Mouse (Mus musculus) neural tube, embryonic 12.5 days (tissue): ENCODE results near the gene Utrn. TPM values are rescaled to one million over a fixed set of nuclear protein-coding genes. Genes with fewer than 3 reads are reported as not detected.

Experiments used
- ATAC-seq: fragments of 200-750 bp; cut with Nextera tagmentation; 2 replicates; pipeline ENCODE4 v1.8.0; 2017; ENCODE audit warnings: low read depth, mild to moderate bottlenecking, moderate TSS enrichment, moderate library complexity; ENCODE audit not compliant: low FRiP score
- H3K27ac ChIP-seq: fragments of 300-500 bp; sonication (generic); 2 replicates; pipeline ENCODE4 v1.5.1; 2016
- H3K27me3 ChIP-seq: fragments of 300-500 bp; sonication (generic); replicated peaks from 2 replicates; pipeline ENCODE4 v1.6.1; 2016; ENCODE audit warnings: mild to moderate bottlenecking
- H3K36me3 ChIP-seq: fragments of 300-500 bp; sonication (generic); 2 replicates; pipeline ENCODE4 v1.6.1; 2016; ENCODE audit warnings: mild to moderate bottlenecking
- H3K4me1 ChIP-seq: fragments of 300-500 bp; sonication (generic); 2 replicates; pipeline ENCODE4 v1.6.1; 2016
- H3K4me2 ChIP-seq: fragments of 300-500 bp; sonication (generic); replicated peaks from 2 replicates; pipeline ENCODE4 v1.6.1; 2016; ENCODE audit warnings: mild to moderate bottlenecking
- H3K4me3 ChIP-seq: fragments of 300-500 bp; sonication (generic); 2 replicates; pipeline ENCODE4 v1.5.1; 2016
- H3K9ac ChIP-seq: fragments of 300-500 bp; sonication (generic); 2 replicates; pipeline ENCODE4 v1.6.1; 2016; ENCODE audit warnings: mild to moderate bottlenecking
- H3K9me3 ChIP-seq: fragments of 300-500 bp; sonication (generic); 2 replicates; pipeline ENCODE4 v1.6.1; 2016; ENCODE audit warnings: mild to moderate bottlenecking
- WGBS: fragments of 180-500 bp; shearing (Covaris S2); methylation state at CpG from one replicate; pipeline ENCODE4 v1.1.7; 2016; 5-methylcytosine and 5-hydroxymethylcytosine counted together
- polyA plus RNA-seq: library from polyadenylated mRNA; unstranded; fragments of >200 nt; fragmentation: Nextera tagmentation; extraction: Ambion mirVana; gene quantifications from 2 replicates; pipeline ENCODE4 v1.2.1, GENCODE M21; 2016

Utrn gene
- polyA plus RNA-seq, 1 experiment from 2014 or later = 44.4 TPM

GRCm38 (mm10) chr10:12694774-12695173, 174.4 kb downstream of the Utrn start:
- no peak for ATAC-seq
- Histone ChIP-seq H3K4me3 (no peak overlapping the region), H3K27ac (no peak overlapping the region), H3K27me3 (no peaks in the 10 kb centered on the region), H3K9me3 (no peaks in the 10 kb centered on the region), H3K36me3 (0 out of 2 replicates have a peak, but pooled peaks cover 4% of the 10 kb centered on the region), H3K9ac (no peak overlapping the region), H3K4me1 (no peaks in the 10 kb centered on the region), H3K4me2 (no peak overlapping the region)
- 65% methylated on average over 6 of the region's 6 CpGs for WGBS

- 0 out of 2 replicates have a peak, but pooled peaks have one; percentile 41 for ATAC-seq
- H3K9ac ChIP-seq = no peak overlapping the region
- H3K27me3 ChIP-seq = no peaks in the 10 kb centered on the region
- H3K36me3 ChIP-seq = no peaks in the 10 kb centered on the region
- H3K4me3 ChIP-seq = no peak overlapping the region
- no peaks in the 10 kb centered on the region for H3K4me1 ChIP-seq
- no peak overlapping the region for H3K4me2 ChIP-seq
- no peaks in the 10 kb centered on the region for H3K9me3 ChIP-seq
- WGBS = 22% methylated on average over 5 of the region's 5 CpGs
- H3K27ac ChIP-seq = no peak overlapping the region
Observed at GRCm38 (mm10) chr10:12690601-12691000, 178.6 kb downstream of the Utrn start.

GRCm38 (mm10) chr10:12685683-12686082, 183.5 kb downstream of the Utrn start:
- H3K36me3 ChIP-seq = no peaks in the 10 kb centered on the region
- H3K4me3 ChIP-seq = no peak overlapping the region
- H3K4me1 ChIP-seq = no peaks in the 10 kb centered on the region
- H3K9me3 ChIP-seq = no peaks in the 10 kb centered on the region
- ATAC-seq = no peak
- H3K27me3 ChIP-seq = no peaks in the 10 kb centered on the region
- no peak overlapping the region for H3K9ac ChIP-seq
- no peak overlapping the region for H3K4me2 ChIP-seq
- no peak overlapping the region for H3K27ac ChIP-seq

GRCm38 (mm10) chr10:12684018-12684417, 185.1 kb downstream of the Utrn start:
- Histone ChIP-seq H3K36me3 (0 out of 2 replicates have a peak, but pooled peaks cover 4% of the 10 kb centered on the region), H3K27ac (no peak overlapping the region), H3K9me3 (no peaks in the 10 kb centered on the region), H3K4me2 (no peak overlapping the region), H3K27me3 (no peaks in the 10 kb centered on the region), H3K4me3 (no peak overlapping the region), H3K9ac (no peak overlapping the region), H3K4me1 (no peaks in the 10 kb centered on the region)
- no peak for ATAC-seq
- WGBS = 92% methylated on average over 3 of the region's 3 CpGs

GRCm38 (mm10) chr10:12673309-12673708, 195.9 kb downstream of the Utrn start:
- no peaks in the 10 kb centered on the region for H3K9me3 ChIP-seq
- H3K4me1 ChIP-seq = no peaks in the 10 kb centered on the region
- no peak overlapping the region for H3K4me3 ChIP-seq
- H3K36me3 ChIP-seq = no peaks in the 10 kb centered on the region
- WGBS = 91% methylated on average over 5 of the region's 5 CpGs
- ATAC-seq = no peak
- no peak overlapping the region for H3K9ac ChIP-seq
- no peak overlapping the region for H3K4me2 ChIP-seq
- H3K27ac ChIP-seq = no peak overlapping the region
- no peaks in the 10 kb centered on the region for H3K27me3 ChIP-seq

- 97% methylated on average over 9 of the region's 9 CpGs for WGBS
- Histone ChIP-seq H3K36me3 (0 out of 2 replicates have a peak, but pooled peaks cover 3% of the 10 kb centered on the region), H3K9me3 (no peaks in the 10 kb centered on the region), H3K27me3 (no peaks in the 10 kb centered on the region), H3K27ac (no peak overlapping the region), H3K4me3 (no peak overlapping the region), H3K4me1 (no peaks in the 10 kb centered on the region), H3K9ac (no peak overlapping the region), H3K4me2 (no peak overlapping the region)
- ATAC-seq = no peak
Observed at GRCm38 (mm10) chr10:12671608-12672007, 197.6 kb downstream of the Utrn start.

- 88% methylated on average over 4 of the region's 4 CpGs for WGBS
- Histone ChIP-seq H3K4me2 (no peak overlapping the region), H3K36me3 (peaks cover 4% of the 10 kb centered on the region; the same call in 1 of the 2 replicates), H3K9me3 (peaks cover 5% of the 10 kb centered on the region; the same call in 1 of the 2 replicates), H3K27me3 (no peaks in the 10 kb centered on the region), H3K4me1 (no peaks in the 10 kb centered on the region), H3K9ac (no peak overlapping the region), H3K27ac (no peak overlapping the region), H3K4me3 (no peak overlapping the region)
- ATAC-seq = no peak
Observed at GRCm38 (mm10) chr10:12662035-12662434, 207.1 kb downstream of the Utrn start.

GRCm38 (mm10) chr10:12658023-12658744, 211.0 kb downstream of the Utrn start:
- Histone ChIP-seq H3K27ac (no peak overlapping the region), H3K9ac (no peak overlapping the region), H3K4me3 (no peak overlapping the region), H3K4me1 (no peaks in the 10 kb centered on the region), H3K36me3 (peaks cover 2% of the 10 kb centered on the region; the same call in 1 of the 2 replicates), H3K9me3 (peaks cover 5% of the 10 kb centered on the region; the same call in 1 of the 2 replicates), H3K27me3 (no peaks in the 10 kb centered on the region), H3K4me2 (no peak overlapping the region)
- WGBS = 80% methylated on average over 8 of the region's 8 CpGs
- no peak for ATAC-seq

GRCm38 (mm10) chr10:12652988-12653387, 216.2 kb downstream of the Utrn start:
- H3K36me3 ChIP-seq = no peaks in the 10 kb centered on the region
- H3K27me3 ChIP-seq = no peaks in the 10 kb centered on the region
- H3K9ac ChIP-seq = no peak overlapping the region
- no peaks in the 10 kb centered on the region for H3K4me1 ChIP-seq
- H3K4me3 ChIP-seq = no peak overlapping the region
- H3K9me3 ChIP-seq = no peaks in the 10 kb centered on the region
- H3K27ac ChIP-seq = no peak overlapping the region
- 83% methylated on average over 3 of the region's 3 CpGs for WGBS
- no peak for ATAC-seq
- H3K4me2 ChIP-seq = no peak overlapping the region

GRCm38 (mm10) chr10:12646119-12646518, 223.0 kb downstream of the Utrn start:
- no peaks in the 10 kb centered on the region for H3K27me3 ChIP-seq
- no peaks in the 10 kb centered on the region for H3K4me1 ChIP-seq
- no peak for ATAC-seq
- no peak overlapping the region for H3K4me3 ChIP-seq
- no peaks in the 10 kb centered on the region for H3K36me3 ChIP-seq
- H3K9ac ChIP-seq = no peak overlapping the region
- no peak overlapping the region for H3K4me2 ChIP-seq
- 75% methylated on average over 5 of the region's 5 CpGs for WGBS
- H3K9me3 ChIP-seq = no peaks in the 10 kb centered on the region
- H3K27ac ChIP-seq = no peak overlapping the region

- Histone ChIP-seq H3K4me3 (no peak overlapping the region), H3K4me1 (no peaks in the 10 kb centered on the region), H3K36me3 (no peaks in the 10 kb centered on the region), H3K9me3 (no peaks in the 10 kb centered on the region), H3K27me3 (no peaks in the 10 kb centered on the region), H3K9ac (no peak overlapping the region), H3K27ac (no peak overlapping the region), H3K4me2 (no peak overlapping the region)
- no peak for ATAC-seq
- WGBS = 78% methylated on average over 8 of the region's 8 CpGs
Observed at GRCm38 (mm10) chr10:12643336-12643735, 225.8 kb downstream of the Utrn start.

- H3K9me3 ChIP-seq = no peaks in the 10 kb centered on the region
- 82% methylated on average over 4 of the region's 4 CpGs for WGBS
Observed at GRCm38 (mm10) chr10:12639638-12640037, 229.5 kb downstream of the Utrn start.

GRCm38 (mm10) chr10:12633965-12634364, 235.2 kb downstream of the Utrn start:
- H3K4me1 ChIP-seq = no peaks in the 10 kb centered on the region
- no peak overlapping the region for H3K27ac ChIP-seq
- no peak overlapping the region for H3K9ac ChIP-seq
- H3K9me3 ChIP-seq = no peaks in the 10 kb centered on the region
- ATAC-seq = no peak
- no peaks in the 10 kb centered on the region for H3K27me3 ChIP-seq
- no peak overlapping the region for H3K4me2 ChIP-seq
- 93% methylated on average over 4 of the region's 4 CpGs for WGBS
- no peaks in the 10 kb centered on the region for H3K36me3 ChIP-seq
- H3K4me3 ChIP-seq = no peak overlapping the region

More at GRCm38 (mm10) chr10:12639638-12640037, 229.5 kb downstream of the Utrn start:
- Histone ChIP-seq H3K4me1 (no peaks in the 10 kb centered on the region), H3K9ac (no peak overlapping the region), H3K36me3 (no peaks in the 10 kb centered on the region), H3K4me2 (no peak overlapping the region), H3K4me3 (no peak overlapping the region), H3K27me3 (no peaks in the 10 kb centered on the region), H3K27ac (no peak overlapping the region)
- ATAC-seq = no peak
